Mouse (Mus musculus) adrenal gland, adult (tissue): ENCODE data around the gene Tox4.

Source experiments
- DNase-seq, 2 experiments: peaks; one replicate each; pipeline ENCODE4 v3.0.0; 2022 to 2023; ENCODE audit warnings: low spot score in 1 of 2; ENCODE audit not compliant: inconsistent age in 2 of 2

Gene Tox4

DNA sequence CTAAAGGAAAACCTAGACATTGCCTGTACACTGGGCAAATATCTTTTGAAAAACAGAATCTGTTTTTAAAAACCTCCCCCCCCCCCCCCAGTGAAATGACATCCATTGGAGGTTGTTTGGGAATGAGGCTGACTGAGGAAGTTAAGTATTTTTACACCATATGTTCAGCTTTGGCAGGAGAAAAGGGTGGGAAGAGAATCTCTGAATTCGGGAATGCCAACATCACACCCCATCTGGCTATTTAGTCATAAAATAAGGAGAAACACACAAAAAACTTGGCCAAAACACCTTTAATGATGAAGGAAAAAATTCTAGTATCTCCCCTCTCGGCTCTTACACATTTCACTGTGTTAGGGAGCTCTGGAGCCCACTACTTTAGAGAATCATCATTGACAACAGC is 32.0 kb downstream of the Tox4 start:
- DNase-seq, result no peak

DNA sequence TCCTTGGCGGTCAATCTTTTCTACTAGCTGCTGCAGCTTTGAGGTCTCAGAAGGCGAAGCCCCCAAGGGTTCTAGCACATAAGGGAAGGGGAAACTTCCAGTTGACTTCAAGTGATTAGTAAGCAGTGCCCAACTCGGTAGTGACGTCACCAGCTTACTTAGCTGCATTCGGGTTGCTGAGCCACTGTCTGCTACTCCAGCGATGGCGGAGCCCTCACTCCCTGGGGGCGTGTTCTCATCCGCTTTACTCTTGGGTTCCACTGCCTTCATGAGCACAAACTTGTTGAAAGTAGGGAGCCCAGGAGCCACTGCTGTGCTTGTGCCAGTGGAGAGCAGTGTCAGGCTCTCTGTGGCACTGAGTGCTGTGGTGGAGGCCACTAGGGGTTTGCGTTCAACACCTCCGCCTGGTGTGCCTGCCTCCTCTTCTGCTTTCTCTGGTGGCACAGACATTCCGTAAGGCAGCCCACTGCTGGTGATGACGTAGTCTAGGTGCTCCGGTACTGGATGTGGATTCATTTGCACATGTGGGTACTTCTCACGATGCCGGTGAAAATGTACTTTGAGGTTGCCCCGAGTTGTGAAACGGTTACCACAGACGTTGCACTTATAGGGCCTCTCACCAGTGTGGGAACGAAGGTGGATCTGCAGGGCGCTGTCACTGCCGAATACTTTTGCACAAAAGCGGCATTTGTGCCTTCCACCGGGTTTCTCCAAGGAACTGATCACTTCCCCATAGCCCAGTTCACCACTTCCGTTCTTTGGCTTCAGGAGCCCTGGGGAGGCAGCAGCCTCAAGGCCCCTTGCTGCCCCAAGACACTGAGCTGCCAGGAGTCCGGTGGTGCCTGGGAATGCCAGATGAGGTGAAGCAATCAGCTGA is 35.2 kb downstream of the Tox4 start:
- peak in 1 of 2 experiments; percentile 25 for DNase-seq

DNA sequence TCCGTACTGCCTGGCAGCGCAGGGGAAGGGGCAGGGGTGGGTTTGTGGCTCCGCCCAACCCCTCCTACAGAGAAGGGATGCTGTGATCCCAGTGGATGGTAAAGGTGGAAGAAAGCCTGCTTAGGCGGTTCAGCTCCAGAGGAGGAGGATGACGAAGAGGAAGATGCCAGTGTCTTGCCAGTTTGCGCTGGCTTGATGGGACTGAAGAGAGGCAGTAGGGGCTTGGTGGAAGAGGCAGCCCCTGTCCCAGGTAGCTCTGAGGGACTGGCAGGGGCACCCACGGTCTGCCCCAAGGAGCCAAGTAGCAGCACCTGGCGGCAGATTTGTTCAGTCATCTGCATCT is 35.8 kb downstream of the Tox4 start:
- DNase-seq, result no peak

DNA sequence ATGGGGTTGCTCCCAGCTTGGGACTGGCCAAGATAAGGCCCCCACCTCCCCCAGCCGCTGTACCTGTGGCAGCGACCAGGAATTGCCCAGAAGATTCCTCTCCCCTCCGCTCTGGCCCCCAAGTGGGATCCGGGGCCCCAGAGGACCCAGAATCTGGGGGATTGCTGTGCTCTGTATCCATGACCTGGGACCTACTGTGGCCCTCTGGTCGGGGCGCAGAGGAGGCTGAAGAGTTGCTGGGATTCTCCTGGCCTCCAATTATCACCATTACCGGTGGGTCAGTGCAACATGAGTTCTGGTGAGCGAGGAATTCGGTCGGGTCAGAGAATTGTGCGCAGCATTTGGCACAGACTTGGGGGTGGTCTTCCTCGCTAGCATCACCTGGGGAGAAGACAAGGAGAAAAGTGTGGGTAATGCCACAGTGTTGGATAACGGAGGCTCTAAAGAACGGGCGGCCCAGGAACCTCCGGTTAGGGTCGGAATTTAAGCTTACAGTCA is 36.4 kb downstream of the Tox4 start:
- DNase-seq, result no peak

DNA sequence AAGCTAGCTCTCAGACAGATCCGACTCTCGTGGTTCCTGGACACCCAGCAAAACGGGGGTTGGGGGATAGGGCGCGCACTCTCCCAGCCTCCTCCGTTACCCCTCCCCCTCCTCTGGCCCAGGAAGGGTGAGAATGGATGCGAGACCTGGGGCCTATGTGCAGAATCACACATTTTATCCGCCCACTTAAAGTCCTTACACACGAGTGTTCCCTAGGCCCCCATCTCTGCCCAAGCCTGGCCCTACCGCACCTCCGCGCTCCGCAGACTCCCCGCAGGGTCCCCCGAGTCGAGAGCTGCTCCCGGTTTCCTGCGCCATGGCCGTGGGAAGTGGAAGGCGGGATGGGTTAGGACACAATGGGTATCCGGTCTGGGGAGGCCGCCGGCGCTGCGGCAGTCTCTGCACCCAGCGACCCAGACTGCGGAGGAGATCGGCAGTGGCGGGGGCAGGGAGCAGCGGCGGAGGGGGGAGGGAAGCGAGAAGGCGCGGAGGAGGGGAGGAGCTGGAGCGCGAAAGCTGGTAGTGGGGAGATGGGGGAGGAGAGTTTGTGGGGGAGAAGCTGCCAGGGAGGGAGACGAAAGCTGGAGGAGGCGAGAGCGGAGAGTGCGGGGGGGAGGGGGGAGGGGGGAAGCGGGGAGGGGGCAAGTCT is 37.0 kb downstream of the Tox4 start:
- peak; percentile 75 to 88 for DNase-seq

DNA sequence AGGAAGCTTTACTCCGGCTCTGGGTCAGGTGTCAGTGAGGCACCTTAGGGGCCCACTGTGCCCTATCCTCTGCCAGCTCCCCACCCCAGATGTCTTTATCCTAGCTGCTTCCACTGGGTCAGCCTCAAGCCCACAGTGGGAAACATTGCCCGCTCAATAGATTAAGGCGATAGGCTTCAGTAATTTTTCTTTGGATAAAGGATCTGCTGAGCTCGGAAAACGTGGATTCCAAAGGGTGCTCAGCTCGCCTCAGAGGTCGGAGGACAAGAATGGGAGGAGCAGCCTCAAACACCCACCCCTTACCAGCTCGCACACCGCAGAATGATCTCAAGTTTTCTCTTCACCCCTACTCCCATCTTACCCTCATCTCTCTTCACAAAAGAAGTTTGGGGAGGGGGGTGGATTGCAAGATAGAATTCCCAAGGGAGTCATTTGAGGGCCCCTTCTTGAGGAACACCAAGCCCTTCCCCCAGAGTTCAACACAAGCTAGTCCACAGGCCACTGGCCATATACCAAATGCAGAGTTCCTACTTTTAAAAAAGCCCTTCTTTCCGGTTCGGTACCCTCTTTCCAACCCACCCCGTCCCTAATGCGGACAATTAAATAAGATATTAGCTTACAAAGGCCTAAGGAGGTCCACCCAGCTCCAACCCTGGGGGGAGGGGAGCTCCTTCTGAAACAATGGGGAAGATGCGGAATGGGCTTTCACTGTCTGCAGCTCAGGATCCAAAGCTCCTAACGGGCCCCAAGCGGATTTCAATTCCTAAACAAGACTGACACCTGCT is 37.7 kb downstream of the Tox4 start:
- peak; percentile 39 to 74 for DNase-seq

DNA sequence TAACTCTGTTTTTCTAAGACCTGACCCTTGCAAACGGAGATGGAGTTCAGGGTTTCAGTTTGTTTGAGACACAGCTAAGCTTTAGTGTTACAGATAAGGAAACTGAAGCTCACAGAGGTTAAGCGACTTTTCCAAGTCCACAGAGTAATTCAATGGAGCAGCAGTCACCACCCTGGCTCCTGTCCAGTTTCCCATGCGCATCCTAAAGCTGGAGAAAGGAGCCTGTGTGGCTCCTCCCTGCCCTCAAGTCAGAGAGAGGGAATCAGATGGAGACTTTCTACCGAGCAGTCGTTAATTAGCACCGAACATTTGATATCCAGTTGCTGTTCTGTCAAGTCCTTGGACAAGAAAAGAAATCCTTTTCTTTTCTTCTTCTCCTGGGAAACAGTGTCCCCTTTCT is 40.4 kb downstream of the Tox4 start:
- no peak for DNase-seq

DNA sequence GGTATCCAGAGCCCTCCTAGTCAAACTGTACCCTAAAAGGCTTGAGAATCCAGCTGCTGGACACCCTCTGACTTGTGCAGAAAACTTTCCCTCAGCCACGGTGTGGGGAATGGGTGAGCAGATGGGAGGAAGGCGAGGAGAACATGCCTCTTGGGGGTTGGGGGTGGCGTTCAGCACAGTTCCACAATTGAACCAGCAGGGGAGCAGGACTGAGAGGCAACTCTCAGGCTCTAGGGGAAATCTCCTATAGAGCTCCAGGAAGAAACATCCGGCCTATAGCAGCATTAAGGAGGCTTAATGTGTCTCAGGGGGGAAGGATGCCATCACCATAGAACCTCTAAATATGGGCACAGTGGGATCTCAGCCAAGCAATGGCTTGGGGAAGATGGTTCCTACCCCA is 46.9 kb downstream of the Tox4 start:
- no peak for DNase-seq

DNA sequence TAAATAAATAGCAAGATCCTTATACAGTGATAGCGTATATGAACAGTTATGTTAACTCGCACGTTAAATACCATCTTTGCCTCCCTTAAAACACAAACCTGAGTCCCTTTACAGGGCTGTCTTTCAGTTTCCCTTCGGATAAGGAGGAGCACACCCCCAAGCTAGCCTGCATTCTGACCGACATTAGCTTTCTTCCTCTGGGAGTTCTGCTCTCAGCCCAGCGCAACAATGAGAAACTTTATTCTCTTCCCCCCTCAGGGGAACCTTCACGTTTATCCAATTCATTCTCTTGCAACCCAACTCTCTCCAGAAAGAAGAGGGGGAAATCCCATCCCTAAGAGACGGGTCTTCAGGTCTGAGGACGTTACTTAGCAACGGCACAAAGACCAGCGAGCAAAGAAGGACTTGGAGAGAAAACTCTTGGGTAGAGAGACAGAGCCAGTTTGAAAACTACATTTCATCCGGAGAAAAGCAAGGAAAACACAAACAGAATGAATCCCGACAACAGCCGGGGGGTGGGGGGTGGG is 48.5 kb downstream of the Tox4 start:
- no peak for DNase-seq

DNA sequence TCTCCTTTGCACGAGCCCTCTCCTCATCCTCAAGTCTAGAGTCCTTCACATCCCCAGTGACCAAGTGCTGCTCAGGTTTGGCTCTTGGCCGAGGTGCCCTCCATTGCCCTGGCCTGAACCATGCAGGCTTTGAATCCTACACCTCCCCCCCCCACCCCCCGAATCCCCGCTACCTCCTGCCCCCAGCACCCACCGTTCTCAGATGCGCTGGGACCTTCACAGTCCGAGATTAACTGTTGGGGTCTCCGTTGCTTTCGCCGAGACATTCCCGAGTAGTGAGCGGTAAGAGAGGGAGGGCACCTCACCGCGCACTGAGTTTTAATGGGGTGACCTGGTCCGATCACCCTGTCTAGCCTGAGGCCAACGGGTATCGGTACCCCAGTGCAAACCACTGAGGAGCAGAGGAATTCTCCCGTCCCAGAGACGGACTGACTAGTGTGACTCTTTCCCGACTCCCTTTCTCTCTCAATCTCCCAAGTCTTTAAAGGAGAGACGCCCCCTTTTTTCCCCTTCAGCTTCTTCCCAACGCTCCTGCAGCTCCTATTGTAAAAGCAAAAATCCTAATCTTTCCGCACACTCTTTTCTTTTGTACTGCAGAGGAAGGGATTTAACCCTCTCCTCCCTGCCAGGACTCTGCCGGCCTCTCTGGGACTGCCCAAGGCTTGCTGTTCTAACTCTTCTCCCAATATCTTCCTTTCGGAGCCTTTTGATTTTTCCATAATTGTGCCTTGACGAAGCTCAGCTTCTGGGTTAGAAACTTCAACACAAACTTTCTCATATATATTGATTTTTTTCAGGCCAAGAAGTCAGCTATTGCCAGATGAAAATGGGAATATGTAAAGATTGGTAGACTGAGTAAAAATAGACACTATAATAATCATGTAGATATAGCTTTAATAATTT is 49.2 kb downstream of the Tox4 start, which contains the start of gene Sall2:
Gene Sall2, minus strand, starts transcription at position 853 of the 903 bp plus-strand sequence.
- peak in 1 of 2 experiments; percentile 31 for DNase-seq

DNA sequence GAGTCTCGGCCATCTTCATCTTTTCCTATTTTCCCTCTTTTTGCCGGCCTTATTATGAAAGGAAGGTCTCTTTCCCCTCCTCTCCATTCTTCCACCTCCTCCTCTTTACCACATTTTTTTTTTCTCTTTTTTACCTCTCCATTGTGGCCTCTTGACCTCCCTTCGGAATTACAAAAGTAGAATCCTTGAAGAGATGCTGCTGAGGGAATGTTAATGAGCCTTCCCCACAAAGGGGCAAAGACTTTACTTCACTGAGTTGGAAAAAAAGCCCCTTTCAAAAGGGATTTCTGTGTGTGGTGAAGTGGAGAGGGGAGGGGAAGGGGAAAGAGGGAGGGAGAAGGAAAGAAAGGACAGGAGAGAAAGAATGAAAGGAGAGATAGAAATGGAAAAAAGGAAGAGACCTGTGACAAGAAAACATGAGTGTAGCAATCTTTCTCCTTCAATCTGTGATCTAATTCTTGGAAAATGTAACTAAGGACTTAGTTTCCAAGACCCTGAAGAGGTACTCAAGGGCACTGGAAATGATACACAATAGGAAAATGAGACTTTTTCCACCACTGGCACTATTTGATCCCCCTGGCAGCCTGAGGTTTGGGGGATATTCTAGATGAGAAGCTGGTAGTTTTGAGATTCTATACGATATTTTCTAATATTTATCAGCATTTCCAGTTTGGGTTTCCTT is 52.3 kb downstream of the Tox4 start:
- DNase-seq, result no peak

DNA sequence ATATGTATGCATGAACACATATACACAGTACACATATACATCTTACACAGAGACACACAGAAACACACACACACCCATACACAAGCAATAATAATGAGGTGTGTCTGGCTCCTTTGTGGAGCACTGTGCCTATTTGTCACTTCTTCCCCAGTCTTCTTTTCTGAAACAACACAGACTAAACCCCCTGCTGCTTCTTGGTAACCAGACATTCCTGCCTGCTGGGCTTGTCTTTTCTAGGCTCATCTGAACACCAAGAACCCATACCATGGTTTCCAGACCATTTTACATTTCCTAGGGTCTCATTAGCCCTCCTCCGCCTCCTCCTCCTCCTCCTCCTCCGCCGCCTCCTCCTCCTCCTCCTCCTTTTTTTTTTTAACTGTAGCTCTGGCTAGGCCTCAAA is 53.2 kb downstream of the Tox4 start:
- DNase-seq, result no peak

DNA sequence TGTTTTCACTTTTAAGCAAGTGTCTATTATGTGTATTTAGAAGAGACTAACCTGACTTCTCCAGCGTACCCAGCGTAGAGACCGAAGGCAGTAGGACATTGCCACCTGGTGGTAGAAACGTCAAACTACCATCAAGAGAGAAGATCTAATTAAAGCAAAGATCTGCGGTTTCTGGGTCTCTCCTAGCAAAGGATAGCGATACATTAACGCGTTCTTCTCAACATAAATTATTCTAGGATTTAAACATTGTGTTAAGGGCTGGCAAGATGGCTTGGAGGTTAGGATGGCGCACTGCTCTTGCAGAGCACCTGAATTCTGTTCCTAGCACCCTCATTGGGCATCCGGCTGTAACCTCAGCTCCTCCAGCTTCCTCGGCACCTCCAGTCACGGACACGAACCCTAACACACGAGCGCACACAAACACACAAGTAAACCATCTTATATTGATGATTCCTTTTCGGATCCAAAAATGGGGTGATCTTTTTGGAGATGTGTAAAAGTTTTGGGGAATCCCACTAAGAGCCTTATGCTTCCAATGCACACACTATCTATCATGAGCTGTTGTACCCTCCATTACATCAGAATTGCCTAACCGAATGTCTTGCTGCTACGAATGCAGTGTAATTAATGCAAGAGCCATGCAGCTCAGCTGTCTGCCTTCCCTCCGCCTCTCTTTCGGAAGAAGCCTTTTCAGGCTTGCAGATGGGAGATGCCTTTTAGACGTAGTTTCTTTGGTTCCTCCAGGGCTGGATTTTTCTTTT is 60.0 kb downstream of the Tox4 start:
- peak; percentile 39 to 88 for DNase-seq

DNA sequence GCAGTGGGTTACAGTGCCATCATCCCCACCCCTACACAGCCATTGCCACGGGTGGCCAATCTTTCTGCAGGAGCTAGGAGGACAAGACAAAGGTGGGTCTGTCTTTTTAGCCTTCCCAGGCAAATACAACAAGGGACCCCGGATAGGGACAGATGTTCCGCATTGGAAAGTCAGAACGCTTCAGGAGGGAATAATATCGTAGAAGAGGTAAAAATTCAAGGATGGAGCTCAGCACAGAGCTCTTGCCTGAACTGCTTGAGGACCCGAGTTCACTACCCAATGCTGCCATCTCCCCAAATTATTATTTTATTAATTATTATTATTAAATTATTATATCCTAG is 60.5 kb downstream of the Tox4 start:
- DNase-seq, result no peak
